Mouse (Mus musculus): ENCODE results near the gene Slc19a3.

GRCm38 (mm10) chr1:83038109-83038672 is at the start of gene Slc19a3:
- no peak for TF ChIP-seq CTCF (IDR thresholded peaks at IDR 0.05; ENCODE audit: control insufficient read depth, insufficient read depth, low read length)
- no peak for TF ChIP-seq POLR2A (IDR thresholded peaks at IDR 0.05; ENCODE audit: borderline replicate concordance, control insufficient read depth, low read depth, low read length)
